Mouse (Mus musculus): Measurements from ENCODE around the gene Hmgn3.

- no peak for TF ChIP-seq CTCF (IDR thresholded peaks at IDR 0.05; ENCODE audit: borderline replicate concordance, extremely low read depth, insufficient read depth, insufficient read length)
- TF ChIP-seq POLR2A (IDR thresholded peaks at IDR 0.05; ENCODE audit: borderline replicate concordance, extremely low read depth, insufficient read depth, insufficient read length, poor library complexity, severe bottlenecking), result no peak
Measured at GRCm38 (mm10) chr9:83145591-83146445, 667 bp downstream of the Hmgn3 start.
